Mouse (Mus musculus): ENCODE results near the gene Cyb5d2. TPM values are rescaled to one million over a fixed set of nuclear protein-coding genes. Genes with fewer than 3 reads are reported as not detected.

The Cyb5d2 gene
- polyA plus RNA-seq (2012; rRNA removed), result 14.5 and 15.2 TPM in 2 replicates

GRCm38 (mm10) chr11:72795455-72796295 is at the start of gene Cyb5d2, which contains the start of gene Zzef1:
Cyb5d2 (minus strand) TSS chr11:72796142.
Zzef1 (plus strand) TSS chr11:72796226.
- Histone ChIP-seq H3K4me3 (ENCODE audit: insufficient read depth, low read length) (peak within 1 kb of the TSS; percentile 89), H3K27ac (ENCODE audit: insufficient read depth, low read length) (peak within 1 kb of the TSS; percentile 83), H3K4me1 (ENCODE audit: control insufficient read depth, insufficient read depth, low read length) (no peaks in the 10 kb centered on the region; the same call in 1 of the 2 replicates)
- TF ChIP-seq POLR2A (IDR thresholded peaks at IDR 0.05; ENCODE audit: extremely low read depth, insufficient read depth, low read length) (peak; percentile 90), CTCF (IDR thresholded peaks at IDR 0.05; ENCODE audit: extremely low read depth, insufficient read depth, low read length) (no peak)

GRCm38 (mm10) chr11:72845526-72845925 is 49.6 kb upstream of the Cyb5d2 start:
- Histone ChIP-seq H3K27ac (ENCODE audit: insufficient read depth, low read length) (no peak overlapping the region), H3K4me3 (ENCODE audit: insufficient read depth, low read length) (no peak overlapping the region), H3K4me1 (ENCODE audit: control insufficient read depth, insufficient read depth, low read length) (no peaks in the 10 kb centered on the region; the same call in 1 of the 2 replicates)
- TF ChIP-seq CTCF (IDR thresholded peaks at IDR 0.05; ENCODE audit: extremely low read depth, insufficient read depth, low read length) (no peak), POLR2A (IDR thresholded peaks at IDR 0.05; ENCODE audit: extremely low read depth, insufficient read depth, low read length) (no peak)

DNA sequence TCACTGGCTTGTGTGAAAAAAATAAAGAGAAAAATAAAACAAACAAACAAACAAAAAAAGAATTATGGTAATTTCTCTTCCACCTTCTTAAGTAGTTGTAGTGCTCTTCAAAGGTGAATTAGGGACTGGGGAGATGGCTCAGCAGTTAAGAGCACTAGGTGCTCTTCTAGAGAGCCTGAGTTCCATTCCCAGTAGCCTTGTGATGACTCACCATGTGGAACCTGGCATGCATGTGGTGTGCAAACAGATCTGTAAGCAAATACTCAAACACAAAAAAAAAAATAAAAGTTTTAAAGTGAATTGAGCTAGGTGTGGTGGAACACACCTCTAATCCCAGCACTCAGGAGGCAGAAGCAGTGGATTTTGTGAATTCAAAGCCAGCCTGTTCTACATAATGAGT is 47.6 kb upstream of the Cyb5d2 start:
- no peaks in the 10 kb centered on the region; the same call in 1 of the 2 replicates for H3K4me1 ChIP-seq (ENCODE audit: control insufficient read depth, insufficient read depth, low read length)
- H3K27ac ChIP-seq (ENCODE audit: insufficient read depth, low read length), result no peak overlapping the region
- H3K4me3 ChIP-seq (ENCODE audit: insufficient read depth, low read length), result no peak overlapping the region
- no peak for TF ChIP-seq POLR2A (IDR thresholded peaks at IDR 0.05; ENCODE audit: extremely low read depth, insufficient read depth, low read length)
- no peak for TF ChIP-seq CTCF (IDR thresholded peaks at IDR 0.05; ENCODE audit: extremely low read depth, insufficient read depth, low read length)

- no peaks in the 10 kb centered on the region; the same call in 1 of the 2 replicates for H3K4me1 ChIP-seq (ENCODE audit: control insufficient read depth, insufficient read depth, low read length)
- TF ChIP-seq POLR2A (IDR thresholded peaks at IDR 0.05; ENCODE audit: extremely low read depth, insufficient read depth, low read length) (no peak), CTCF (IDR thresholded peaks at IDR 0.05; ENCODE audit: extremely low read depth, insufficient read depth, low read length) (no peak)
- no peak overlapping the region for H3K4me3 ChIP-seq (ENCODE audit: insufficient read depth, low read length)
- no peak overlapping the region for H3K27ac ChIP-seq (ENCODE audit: insufficient read depth, low read length)
Measured at GRCm38 (mm10) chr11:72842731-72843130, 46.8 kb upstream of the Cyb5d2 start.

DNA sequence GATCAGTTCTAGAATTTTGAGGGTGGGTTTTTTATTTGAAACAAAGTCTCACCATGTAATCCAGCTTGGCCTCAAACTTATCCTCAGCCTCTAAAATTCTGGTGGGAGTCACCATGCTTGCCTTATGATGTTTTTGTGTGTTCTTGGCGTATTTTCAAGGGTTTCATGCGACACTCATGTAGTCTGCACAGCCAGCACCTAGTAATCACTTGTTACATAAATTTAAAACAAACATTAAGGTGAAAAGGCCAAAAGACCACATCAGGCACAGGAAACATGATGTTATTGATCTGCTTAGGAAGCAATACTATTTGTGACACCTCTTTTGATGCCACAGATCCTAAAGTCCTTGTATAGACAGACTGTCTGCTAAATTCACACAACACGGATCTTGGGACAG is 33.9 kb upstream of the Cyb5d2 start:
- H3K27ac ChIP-seq (ENCODE audit: insufficient read depth, low read length), result no peak overlapping the region
- no peak overlapping the region for H3K4me3 ChIP-seq (ENCODE audit: insufficient read depth, low read length)
- no peaks in the 10 kb centered on the region; the same call in 1 of the 2 replicates for H3K4me1 ChIP-seq (ENCODE audit: control insufficient read depth, insufficient read depth, low read length)
- TF ChIP-seq CTCF (IDR thresholded peaks at IDR 0.05; ENCODE audit: extremely low read depth, insufficient read depth, low read length) (no peak), POLR2A (IDR thresholded peaks at IDR 0.05; ENCODE audit: extremely low read depth, insufficient read depth, low read length) (no peak)

DNA sequence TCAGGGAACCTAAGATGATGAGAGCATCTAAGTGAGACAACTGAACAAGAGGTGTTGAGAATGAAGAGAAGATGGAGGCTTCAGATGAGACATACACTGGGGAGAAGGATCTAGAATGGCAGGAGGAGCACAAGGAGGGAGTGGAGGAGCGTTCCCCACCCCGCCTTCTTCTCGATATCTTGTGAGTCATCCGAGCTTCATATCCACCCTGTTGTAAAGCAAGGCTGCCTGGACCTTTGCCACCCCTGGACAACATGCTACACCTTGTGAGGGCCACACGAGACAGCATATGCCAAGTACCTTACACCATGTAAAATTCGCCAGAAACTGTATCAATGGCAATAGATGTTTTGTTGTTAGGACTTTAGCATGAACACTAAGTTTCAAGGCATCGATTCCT is 25.1 kb upstream of the Cyb5d2 start:
- no peaks in the 10 kb centered on the region for H3K4me1 ChIP-seq (ENCODE audit: control insufficient read depth, insufficient read depth, low read length)
- TF ChIP-seq POLR2A (IDR thresholded peaks at IDR 0.05; ENCODE audit: extremely low read depth, insufficient read depth, low read length), result no peak
- TF ChIP-seq CTCF (IDR thresholded peaks at IDR 0.05; ENCODE audit: extremely low read depth, insufficient read depth, low read length), result no peak
- H3K4me3 ChIP-seq (ENCODE audit: insufficient read depth, low read length), result no peak overlapping the region

DNA sequence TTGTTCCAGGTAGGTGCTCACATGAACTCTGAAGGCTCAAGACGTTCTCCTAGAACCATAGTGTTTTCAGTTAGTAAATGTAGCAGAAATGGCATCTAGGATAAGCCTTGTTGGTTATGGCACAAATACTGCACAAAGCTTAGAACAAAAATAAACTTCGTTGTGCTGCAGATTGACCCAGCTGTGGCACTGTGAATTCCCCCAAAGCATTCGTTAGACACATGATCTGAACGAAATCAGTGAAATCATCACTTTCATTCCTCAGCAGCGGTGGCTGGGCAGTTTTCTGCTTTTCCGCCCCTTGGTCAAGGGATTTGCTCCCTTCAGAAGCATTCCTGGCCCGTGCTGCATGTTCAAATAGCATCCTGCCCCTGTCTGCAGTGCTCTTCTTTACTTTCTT is 22.1 kb upstream of the Cyb5d2 start:
- TF ChIP-seq POLR2A (IDR thresholded peaks at IDR 0.05; ENCODE audit: extremely low read depth, insufficient read depth, low read length) (no peak), CTCF (IDR thresholded peaks at IDR 0.05; ENCODE audit: extremely low read depth, insufficient read depth, low read length) (no peak)
- Histone ChIP-seq H3K4me3 (ENCODE audit: insufficient read depth, low read length) (no peak overlapping the region), H3K27ac (ENCODE audit: insufficient read depth, low read length) (no peak overlapping the region), H3K4me1 (ENCODE audit: control insufficient read depth, insufficient read depth, low read length) (peaks cover 2% of the 10 kb centered on the region; the same call in 1 of the 2 replicates)

More for the DNA sequence above, 25.1 kb upstream of the Cyb5d2 start:
- no peak overlapping the region for H3K27ac ChIP-seq (ENCODE audit: insufficient read depth, low read length)

DNA sequence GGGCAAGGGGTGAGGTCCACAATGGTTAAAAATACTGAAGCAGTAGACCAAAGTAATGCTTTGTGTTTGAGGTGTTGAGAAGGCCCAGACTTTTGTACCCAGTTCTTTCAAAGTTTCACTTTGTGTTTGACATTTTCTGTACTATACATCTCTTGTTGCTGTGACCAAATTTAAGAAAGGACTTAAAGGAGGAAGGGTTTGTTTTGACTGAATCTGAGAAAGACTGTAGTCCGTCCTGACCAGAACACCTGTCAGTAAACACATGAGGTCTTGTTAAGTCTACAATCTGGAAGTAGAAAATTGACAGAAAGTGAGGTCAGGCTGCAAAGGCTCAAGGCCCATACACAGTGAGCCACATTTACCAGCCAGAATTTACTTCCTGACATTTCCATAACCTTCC is 20.9 kb upstream of the Cyb5d2 start:
- Histone ChIP-seq H3K4me3 (ENCODE audit: insufficient read depth, low read length) (no peak overlapping the region), H3K27ac (ENCODE audit: insufficient read depth, low read length) (no peak overlapping the region), H3K4me1 (ENCODE audit: control insufficient read depth, insufficient read depth, low read length) (peaks cover 2% of the 10 kb centered on the region; the same call in 1 of the 2 replicates)
- TF ChIP-seq CTCF (IDR thresholded peaks at IDR 0.05; ENCODE audit: extremely low read depth, insufficient read depth, low read length), result no peak
- TF ChIP-seq POLR2A (IDR thresholded peaks at IDR 0.05; ENCODE audit: extremely low read depth, insufficient read depth, low read length), result no peak

GRCm38 (mm10) chr11:72814188-72814587 is 18.2 kb upstream of the Cyb5d2 start:
- H3K27ac ChIP-seq (ENCODE audit: insufficient read depth, low read length), result no peak overlapping the region
- no peak overlapping the region for H3K4me3 ChIP-seq (ENCODE audit: insufficient read depth, low read length)
- peaks cover 2% of the 10 kb centered on the region; the same call in 1 of the 2 replicates for H3K4me1 ChIP-seq (ENCODE audit: control insufficient read depth, insufficient read depth, low read length)
- no peak for TF ChIP-seq CTCF (IDR thresholded peaks at IDR 0.05; ENCODE audit: extremely low read depth, insufficient read depth, low read length)
- no peak for TF ChIP-seq POLR2A (IDR thresholded peaks at IDR 0.05; ENCODE audit: extremely low read depth, insufficient read depth, low read length)

- TF ChIP-seq POLR2A (IDR thresholded peaks at IDR 0.05; ENCODE audit: extremely low read depth, insufficient read depth, low read length) (no peak), CTCF (IDR thresholded peaks at IDR 0.05; ENCODE audit: extremely low read depth, insufficient read depth, low read length) (no peak)
- H3K4me3 ChIP-seq (ENCODE audit: insufficient read depth, low read length), result no peak overlapping the region
- H3K27ac ChIP-seq (ENCODE audit: insufficient read depth, low read length), result no peak overlapping the region
Measured at GRCm38 (mm10) chr11:72813687-72814086, 17.7 kb upstream of the Cyb5d2 start.

More at GRCm38 (mm10) chr11:72813687-72814086, 17.7 kb upstream of the Cyb5d2 start:
- peaks cover 2% of the 10 kb centered on the region; the same call in 1 of the 2 replicates for H3K4me1 ChIP-seq (ENCODE audit: control insufficient read depth, insufficient read depth, low read length)
